Mouse (Mus musculus) kidney, postnatal 0 days (tissue): ENCODE data around the gene Irak4. TPM values are rescaled to one million over a fixed set of nuclear protein-coding genes. Genes with fewer than 3 reads are reported as not detected.

ENCODE experiments used
- ATAC-seq: fragments of 200-750 bp; cut with Nextera tagmentation; replicated peaks from 2 replicates; pipeline ENCODE4 v1.8.0; 2017; ENCODE audit warnings: low read depth, moderate number of reproducible peaks, moderate TSS enrichment, moderate library complexity; ENCODE audit not compliant: low FRiP score
- DNase-seq: peaks from one replicate; pipeline ENCODE4 v3.0.0-alpha.2; 2016; ENCODE audit warnings: low spot score
- H3K27ac ChIP-seq: fragments of 300-500 bp; sonication (generic); 2 replicates; pipeline ENCODE4 v1.5.1; 2014; ENCODE audit warnings: mild to moderate bottlenecking
- H3K27me3 ChIP-seq: fragments of 300-500 bp; sonication (generic); 2 replicates; pipeline ENCODE4 v1.6.1; 2014; ENCODE audit warnings: low read length, mixed read lengths; ENCODE audit not compliant: insufficient read depth
- H3K36me3 ChIP-seq: fragments of 300-500 bp; sonication (generic); 2 replicates; pipeline ENCODE4 v1.6.1; 2014; ENCODE audit warnings: low read length, mixed read lengths; ENCODE audit not compliant: insufficient read depth
- H3K4me1 ChIP-seq: fragments of 300-500 bp; sonication (generic); replicated peaks from 2 replicates; pipeline ENCODE4 v1.6.1; 2014; ENCODE audit warnings: antibody characterized with exemption, low read length, mixed read lengths; ENCODE audit not compliant: insufficient read depth
- H3K4me2 ChIP-seq: fragments of 300-500 bp; sonication (generic); 2 replicates; pipeline ENCODE4 v1.6.1; 2014; ENCODE audit warnings: mild to moderate bottlenecking, low read length, moderate library complexity, mixed read lengths
- H3K4me3 ChIP-seq: fragments of 300-500 bp; sonication (generic); replicated peaks from 2 replicates; pipeline ENCODE4 v1.5.1; 2014; ENCODE audit warnings: low read depth, low read length
- H3K9ac ChIP-seq: fragments of 300-500 bp; sonication (generic); 2 replicates; pipeline ENCODE4 v1.6.1; 2014; ENCODE audit warnings: low read depth, low read length
- H3K9me3 ChIP-seq: fragments of 300-500 bp; sonication (generic); replicated peaks from 2 replicates; pipeline ENCODE4 v1.6.1; 2016; ENCODE audit warnings: low read length, inconsistent platforms, mixed read lengths
- CTCF ChIP-seq: IDR thresholded peaks from 2 replicates; pipeline ENCODE4 v1.5.1; 2016; ENCODE audit warnings: antibody characterized with exemption, low read depth, mild to moderate bottlenecking, moderate library complexity
- WGBS: fragments of 180-500 bp; shearing (Covaris S2); extraction: QIAGEN DNeasy Blood & Tissue Kit; methylation state at CpG from one replicate; pipeline ENCODE4 v1.1.7; 2014; 5-methylcytosine and 5-hydroxymethylcytosine counted together
- polyA plus RNA-seq: library from polyadenylated mRNA; unstranded; fragments of >200 nt; fragmentation: Nextera tagmentation; extraction: Ambion mirVana; gene quantifications from 2 replicates; pipeline ENCODE4 v1.2.1, GENCODE M21; 2015

Irak4 gene
- polyA plus RNA-seq = 14.3 and 14.9 TPM in 2 replicates

DNA sequence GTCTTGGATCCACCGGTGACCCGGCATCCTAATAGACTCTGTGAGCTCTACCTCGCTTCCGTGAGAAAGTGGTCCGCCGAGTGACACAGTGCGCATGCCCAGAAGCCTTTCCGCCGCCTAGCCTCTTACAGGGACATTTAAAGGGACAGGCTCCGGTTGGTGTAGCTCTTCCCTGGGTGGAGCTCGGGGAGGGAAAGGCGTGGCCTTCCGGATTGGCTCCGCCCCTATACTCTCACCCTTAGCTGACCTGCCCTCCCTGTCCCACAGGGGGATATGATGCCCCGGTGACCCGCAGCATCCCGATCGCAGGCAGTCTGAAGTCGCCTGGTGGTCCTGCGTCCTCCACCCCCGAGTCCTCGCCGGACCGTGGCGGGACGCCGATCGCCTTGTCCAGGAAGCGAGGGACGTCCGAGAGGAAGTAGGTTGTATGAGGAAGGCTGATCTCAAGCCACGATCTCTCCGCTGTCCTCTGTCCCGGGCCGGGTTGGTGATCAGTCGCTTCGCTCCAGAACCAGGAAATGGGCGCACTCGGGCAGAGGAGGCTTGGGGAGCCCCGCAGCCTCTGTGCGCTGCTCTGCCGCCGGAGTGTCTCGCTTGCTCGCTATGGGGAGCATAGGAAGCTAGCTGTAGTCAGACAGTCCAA, at the start of gene Irak4, which contains the start of gene Pus7l:
Gene Irak4 (plus strand): TSS at position 235 of the 643 bp plus-strand sequence.
Gene Pus7l (minus strand): TSS at position 139 of the 643 bp plus-strand sequence.
- Histone ChIP-seq H3K9ac (peak within 1 kb of the TSS; percentile 70), H3K36me3 (no peaks in the 10 kb centered on the region), H3K4me1 (peaks cover 6% of the 10 kb centered on the region; the same call in 1 of the 2 replicates), H3K9me3 (no peaks in the 10 kb centered on the region), H3K27ac (peak within 1 kb of the TSS; percentile 92), H3K4me2 (peak within 1 kb of the TSS; percentile 80), H3K27me3 (no peaks in the 10 kb centered on the region), H3K4me3 (peak within 1 kb of the TSS; percentile 84)
- under 1% methylated on average over 45 of the region's 45 CpGs for WGBS
- TF ChIP-seq CTCF = no peak
- ATAC-seq (peak; percentile 97), DNase-seq (peak; percentile 99)

DNA sequence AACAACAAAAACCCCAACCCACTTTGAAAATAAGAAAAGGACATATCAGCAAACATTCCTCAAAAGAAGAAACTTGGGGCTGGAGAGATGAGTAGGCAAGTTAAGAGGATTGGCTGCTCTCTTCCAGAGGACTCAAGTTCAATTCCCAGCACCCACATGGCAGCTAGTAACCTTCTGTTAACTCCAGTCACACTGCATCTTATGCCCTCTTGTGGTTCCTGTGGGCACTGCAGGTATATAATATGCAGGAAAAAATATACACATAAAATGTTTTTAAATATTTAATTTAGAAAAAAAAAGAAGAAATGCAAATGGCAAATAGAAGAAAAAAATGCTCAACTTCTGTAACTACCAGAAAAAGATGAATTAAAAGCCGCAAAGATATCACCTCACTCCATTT, 49.0 kb upstream of the Irak4 start:
- H3K27me3 ChIP-seq = no peaks in the 10 kb centered on the region
- no peak overlapping the region for H3K4me2 ChIP-seq
- H3K9me3 ChIP-seq = no peaks in the 10 kb centered on the region
- no peak overlapping the region for H3K4me3 ChIP-seq
- no peak for ATAC-seq
- H3K36me3 ChIP-seq = no peaks in the 10 kb centered on the region
- DNase-seq = no peak
- TF ChIP-seq CTCF = no peak; the same call in 1 of the 2 replicates
- H3K4me1 ChIP-seq = no peaks in the 10 kb centered on the region
- 95% methylated on average over 1 of the region's 1 CpGs for WGBS
- no peak overlapping the region for H3K9ac ChIP-seq
- no peak overlapping the region for H3K27ac ChIP-seq

DNA sequence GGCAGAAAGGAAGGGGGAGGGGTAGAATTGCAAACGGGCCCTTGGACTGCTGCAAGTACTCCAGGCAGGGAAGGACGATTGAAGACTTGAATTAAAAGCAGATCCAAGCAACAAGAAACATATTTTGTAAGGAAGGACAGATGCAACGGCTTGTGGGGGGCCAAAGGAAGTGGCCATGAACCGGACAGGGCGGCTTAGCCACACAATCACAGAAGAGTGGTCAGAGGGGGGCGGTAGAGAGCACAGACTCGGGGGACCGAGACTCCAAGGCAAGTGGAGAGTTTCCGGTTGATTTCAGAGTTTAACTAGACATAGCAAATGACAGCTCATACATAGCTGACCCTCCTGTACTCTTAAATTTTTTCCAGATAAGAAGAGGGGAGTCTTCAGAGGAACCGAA, 47.5 kb upstream of the Irak4 start:
- ATAC-seq (no peak), DNase-seq (no peak)
- Histone ChIP-seq H3K4me1 (no peaks in the 10 kb centered on the region), H3K4me2 (no peak overlapping the region), H3K9me3 (no peaks in the 10 kb centered on the region), H3K9ac (no peak overlapping the region), H3K36me3 (no peaks in the 10 kb centered on the region), H3K27me3 (no peaks in the 10 kb centered on the region), H3K4me3 (no peak overlapping the region), H3K27ac (no peak overlapping the region)
- WGBS = 76% methylated on average over 10 of the region's 10 CpGs
- no peak; the same call in 1 of the 2 replicates for TF ChIP-seq CTCF

DNA sequence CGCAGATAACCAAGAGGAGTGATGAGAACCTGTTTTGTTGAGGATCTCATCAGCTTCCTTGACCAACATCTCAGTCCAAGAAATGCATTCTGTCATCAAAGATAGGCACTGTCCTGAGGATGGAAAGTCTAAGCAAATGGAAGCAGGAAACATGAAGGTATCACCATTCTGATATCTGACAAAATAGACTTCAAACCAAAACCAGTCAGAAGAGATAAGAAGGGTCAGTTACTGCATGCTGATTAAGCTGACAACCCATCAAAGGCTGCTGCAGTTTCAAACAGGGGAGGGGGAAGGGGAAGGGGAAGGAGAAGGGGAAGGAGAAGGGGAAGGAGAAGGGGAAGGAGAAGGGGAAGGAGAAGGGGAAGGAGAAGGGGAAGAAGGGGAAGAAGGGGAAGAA, 44.2 kb upstream of the Irak4 start:
- H3K36me3 ChIP-seq = no peaks in the 10 kb centered on the region
- H3K27ac ChIP-seq = no peak overlapping the region
- DNase-seq (no peak), ATAC-seq (no peak)
- H3K4me1 ChIP-seq = no peaks in the 10 kb centered on the region
- WGBS = 86% methylated on average over 1 of the region's 1 CpGs
- no peak overlapping the region for H3K9ac ChIP-seq
- no peak overlapping the region for H3K4me3 ChIP-seq
- H3K27me3 ChIP-seq = no peaks in the 10 kb centered on the region
- H3K4me2 ChIP-seq = no peak overlapping the region
- no peak for TF ChIP-seq CTCF
- no peaks in the 10 kb centered on the region for H3K9me3 ChIP-seq

DNA sequence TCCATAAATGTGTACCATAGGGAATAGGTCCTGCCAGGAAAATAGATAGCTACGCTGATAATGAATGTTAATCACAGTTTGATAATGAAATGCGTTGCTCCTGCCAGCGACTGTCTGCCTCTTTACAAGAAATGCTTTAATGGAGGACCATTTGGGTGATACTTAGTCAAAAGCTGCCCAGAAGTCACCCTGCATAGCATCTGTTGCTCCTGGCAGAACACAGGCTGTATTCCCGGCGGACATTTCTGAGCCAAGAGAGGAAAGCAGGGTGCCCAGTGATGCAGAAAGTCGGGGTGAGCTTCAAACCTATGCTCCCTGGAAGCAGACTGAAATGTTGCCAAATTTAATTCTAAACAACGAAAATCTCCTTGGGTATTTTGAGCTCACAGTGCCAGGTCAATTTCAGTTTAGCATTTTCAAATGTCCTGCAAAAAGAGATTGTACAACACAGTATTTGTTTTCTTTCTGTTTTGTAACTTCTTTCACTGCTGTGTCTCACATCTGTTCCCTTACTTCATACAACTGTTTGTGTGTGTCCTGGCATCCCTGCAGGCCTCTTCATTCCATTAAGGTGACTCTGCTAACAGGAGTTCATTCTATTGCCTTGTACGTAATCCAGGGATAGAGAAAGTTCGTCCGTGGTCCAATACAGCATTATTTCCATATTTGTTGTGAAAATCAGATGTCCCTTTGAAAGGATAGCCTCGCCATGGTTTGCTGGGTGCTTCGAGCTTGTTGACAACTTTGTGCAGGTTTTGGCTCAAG, 39.8 kb upstream of the Irak4 start:
- Histone ChIP-seq H3K4me2 (no peak overlapping the region), H3K27me3 (no peaks in the 10 kb centered on the region), H3K27ac (no peak overlapping the region), H3K9ac (no peak overlapping the region), H3K36me3 (no peaks in the 10 kb centered on the region), H3K4me3 (no peak overlapping the region), H3K4me1 (no peaks in the 10 kb centered on the region), H3K9me3 (no peaks in the 10 kb centered on the region)
- no peak for ATAC-seq
- DNase-seq = no peak
- no peak for TF ChIP-seq CTCF
- 77% methylated on average over 12 of the region's 12 CpGs for WGBS

DNA sequence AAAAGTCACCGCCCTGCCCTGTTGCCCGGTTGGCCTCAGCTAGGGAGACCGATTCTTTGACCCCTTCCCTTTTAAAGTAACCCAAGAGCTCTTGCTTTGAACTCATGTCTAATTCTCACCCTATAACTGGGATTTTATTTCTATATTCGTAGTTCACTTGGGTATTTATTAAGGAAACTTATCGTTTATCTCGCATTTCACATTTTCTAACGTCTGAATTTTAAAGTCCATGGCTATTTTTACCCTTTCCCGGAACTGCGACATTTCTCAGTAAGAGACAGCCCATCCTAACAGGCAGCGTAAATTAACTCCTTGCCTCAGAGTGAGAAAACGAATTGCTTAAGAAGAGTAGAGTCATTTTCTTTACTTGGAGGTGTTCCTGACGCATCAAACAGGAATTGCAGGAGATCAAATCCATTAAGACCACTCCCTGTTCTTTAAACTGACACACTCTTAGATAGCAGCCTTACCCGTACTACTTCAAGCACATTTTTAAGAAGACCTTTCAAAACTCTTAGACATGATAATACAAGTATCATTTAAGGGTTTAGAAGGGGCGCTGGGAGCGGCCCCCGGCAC, 25.4 kb upstream of the Irak4 start:
- no peaks in the 10 kb centered on the region for H3K9me3 ChIP-seq
- no peak overlapping the region for H3K4me2 ChIP-seq
- no peak for DNase-seq
- no peaks in the 10 kb centered on the region for H3K27me3 ChIP-seq
- H3K27ac ChIP-seq = no peak overlapping the region
- TF ChIP-seq CTCF = no peak
- no peak for ATAC-seq
- H3K4me3 ChIP-seq = no peak overlapping the region
- no peak overlapping the region for H3K9ac ChIP-seq
- WGBS = 57% methylated on average over 16 of the region's 16 CpGs
- H3K36me3 ChIP-seq = 0 out of 2 replicates have a peak, but pooled peaks cover under 1% of the 10 kb centered on the region
- H3K4me1 ChIP-seq = no peaks in the 10 kb centered on the region
